ENCODE assay signal across 8 mouse cellular contexts in genomic region chr11:69323667-69324111, GRCm38 (mm10). TPM values are rescaled to one million over a fixed set of nuclear protein-coding genes. Genes with fewer than 3 reads are reported as not detected.
DNase-seq lines count a peak whose midpoint lies in the region; ATAC-seq and TF ChIP-seq lines count a peak whose summit lies in the region.

Cntrob (minus strand) TSS chr11:69323775.
Trappc1 (plus strand) TSS chr11:69323980.

- H3K4me1 ChIP-seq in hindbrain, embryonic 10.5 days (replicated peaks), result peaks cover 56% of the 10 kb centered on the region
- peaks cover 20% of the 10 kb centered on the region for H3K4me1 ChIP-seq in lung, postnatal 0 days (ENCODE audit: insufficient read depth, low read depth, low read length)

- H3K36me3 ChIP-seq in hindbrain, embryonic 10.5 days, result peaks cover 25% of the 10 kb centered on the region
- no peaks in the 10 kb centered on the region for H3K36me3 ChIP-seq in lung, postnatal 0 days (ENCODE audit: insufficient read depth, low read length)

- ATAC-seq in frontal cortex, adult (ENCODE audit: low TSS enrichment), result peak; percentile 89
- peak; percentile 96 for ATAC-seq in lung, postnatal 0 days

- H3K27me3 ChIP-seq in hindbrain, embryonic 10.5 days (ENCODE audit: insufficient read depth, poor library complexity, severe bottlenecking), result peaks cover 24% of the 10 kb centered on the region
- H3K27me3 ChIP-seq in lung, postnatal 0 days (replicated peaks; ENCODE audit: insufficient read depth, low read length), result no peaks in the 10 kb centered on the region

- H3K9ac ChIP-seq in lung, postnatal 0 days (replicated peaks; ENCODE audit: low read depth), result peak within 1 kb of the TSS; percentile 65

- peak within 1 kb of the TSS; percentile 62 for H3K4me2 ChIP-seq in lung, postnatal 0 days (replicated peaks; ENCODE audit: low read depth, low read length)

- under 1% methylated on average over 30 of the region's 30 CpGs for WGBS in hindbrain, embryonic 10.5 days
- WGBS in lung, postnatal 0 days, result under 1% methylated on average over 30 of the region's 30 CpGs

- H3K9me3 ChIP-seq in hindbrain, embryonic 10.5 days, result no peaks in the 10 kb centered on the region
- H3K9me3 ChIP-seq in lung, postnatal 0 days (ENCODE audit: low read length), result no peaks in the 10 kb centered on the region

- peak within 1 kb of the TSS; percentile 97 for H3K27ac ChIP-seq in hindbrain, embryonic 10.5 days
- peak within 1 kb of the TSS; percentile 83 for H3K27ac ChIP-seq in lung, postnatal 0 days (ENCODE audit: low read length)

- no peak for TF ChIP-seq CTCF in lung, postnatal 0 days (IDR thresholded peaks at IDR 0.05)

- DNase-seq in MN1 (ENCODE audit: low spot score), result peak; percentile 97
- DNase-seq in cerebellum, adult 9-10 months, result peak; percentile 99
- DNase-seq in hindbrain, embryonic 10.5 days (ENCODE audit: low spot score), result peak; percentile 100
- DNase-seq in layer of hippocampus, adult 9-11 months, result peak; percentile 99
- DNase-seq in lung, postnatal 0 days (ENCODE audit: low spot score), result peak; percentile 100
- DNase-seq in ovary, postnatal 14 days (ENCODE audit: low spot score), result peak; percentile 96
- DNase-seq in thymus, postnatal 14 days, result peak; percentile 100

- H3K4me3 ChIP-seq in hindbrain, embryonic 10.5 days, result peak within 1 kb of the TSS; percentile 72
- peak within 1 kb of the TSS; percentile 62 for H3K4me3 ChIP-seq in lung, postnatal 0 days (ENCODE audit: low read depth, low read length)

- 0 out of 2 replicates have a peak, but pooled peaks have one; percentile 20 for TF ChIP-seq EP300 in lung, postnatal 0 days (IDR thresholded peaks at IDR 0.05)

RNA-seq across cellular contexts. Expression of gene Cntrob, which starts in this region (rescaled TPM):
- polyA plus RNA-seq in hindbrain, embryonic 10.5 days (2016; fragmentation: Nextera tagmentation; extraction: Ambion mirVana), result 34.2 and 36.7 TPM in 2 replicates
- polyA plus RNA-seq in lung, postnatal 0 days (2015; fragmentation: Nextera tagmentation; extraction: Ambion mirVana), result 5.0 and 5.5 TPM in 2 replicates

RNA-seq across cellular contexts. Expression of gene Trappc1, which starts in this region (rescaled TPM):
- 189 and 208 TPM in 2 replicates for polyA plus RNA-seq in hindbrain, embryonic 10.5 days (2016; fragmentation: Nextera tagmentation; extraction: Ambion mirVana)
- 109 TPM in 2 replicates for polyA plus RNA-seq in lung, postnatal 0 days (2015; fragmentation: Nextera tagmentation; extraction: Ambion mirVana)

Comparison
In these comparisons a context has a peak if more than half of its experiments do, and no peak if none do; other contexts are left out.
1. Peak in every context shown above with its lines: DNase-seq, ATAC-seq, H3K4me3 ChIP-seq and H3K27ac ChIP-seq.